Mouse (Mus musculus) thymus, adult 2 months (tissue): ENCODE results near the gene Acox2.

Experiments used
- CTCF ChIP-seq: fragments of 200-500 bp; IDR thresholded peaks from 2 replicates; pipeline ENCODE4 v1.5.1; 2012; ENCODE audit warnings: mild to moderate bottlenecking, control low read depth, low read length, moderate library complexity, borderline replicate concordance; ENCODE audit not compliant: control insufficient read depth, poor library complexity, insufficient read depth; ENCODE audit errors: extremely low read depth
- POLR2A ChIP-seq: fragments of 200-500 bp; IDR thresholded peaks from 2 replicates; pipeline ENCODE4 v1.6.1; 2012; ENCODE audit warnings: mild to moderate bottlenecking, low read length, control low read depth, moderate library complexity; ENCODE audit not compliant: control insufficient read depth, poor library complexity, insufficient read depth; ENCODE audit errors: extremely low read depth

- TF ChIP-seq POLR2A (no peak), CTCF (no peak)
Measured at GRCm38 (mm10) chr14:8241816-8242215, 17.3 kb downstream of the Acox2 start.
